Mouse (Mus musculus) small intestine, adult 2 months (tissue): ENCODE measurements at regions not wholly inside any gene's neighbourhood (a gene's known extent, or its start where the extent isn't known, plus 50 kb on each side); places are given as distances from the start of the nearest gene placed in this dataset.

Experiments
- H3K27ac ChIP-seq: fragments of 200-500 bp; 2 replicates; pipeline ENCODE4 v1.5.1; 2012; ENCODE audit warnings: low read depth, low read length, control low read depth, inconsistent platforms; ENCODE audit not compliant: insufficient read depth
- H3K27me3 ChIP-seq: fragments of 200-500 bp; 2 replicates; pipeline ENCODE4 v1.6.1; 2012; ENCODE audit warnings: mild to moderate bottlenecking, moderate library complexity, low read length, inconsistent platforms; ENCODE audit not compliant: control insufficient read depth, insufficient read depth
- H3K36me3 ChIP-seq: fragments of 200-500 bp; 2 replicates; pipeline ENCODE4 v1.6.1; 2012; ENCODE audit warnings: mild to moderate bottlenecking, low read length, control low read depth, inconsistent platforms; ENCODE audit not compliant: control insufficient read depth, insufficient read depth
- H3K4me1 ChIP-seq: fragments of 200-500 bp; 2 replicates; pipeline ENCODE4 v1.6.1; 2012; ENCODE audit warnings: low read length, inconsistent platforms, mixed read lengths; ENCODE audit not compliant: control insufficient read depth, insufficient read depth, insufficient read length
- H3K4me3 ChIP-seq: fragments of 200-500 bp; 2 replicates; pipeline ENCODE4 v1.5.1; 2012; ENCODE audit warnings: low read depth, mild to moderate bottlenecking, control low read depth, inconsistent platforms, low read length, moderate library complexity
- CTCF ChIP-seq: fragments of 200-500 bp; IDR thresholded peaks from 2 replicates; pipeline ENCODE4 v1.5.1; 2012; ENCODE audit warnings: low read depth, mild to moderate bottlenecking, control low read depth, inconsistent platforms, low read length, moderate library complexity, mixed read lengths; ENCODE audit not compliant: insufficient replicate concordance, insufficient read length; ENCODE audit errors: extremely low read depth
- POLR2A ChIP-seq: fragments of 200-500 bp; IDR thresholded peaks from 2 replicates; pipeline ENCODE4 v1.6.1; 2012; ENCODE audit warnings: low read depth, mild to moderate bottlenecking, control low read depth, inconsistent platforms, low read length, moderate library complexity
- WGBS: fragments of 180-500 bp; shearing (Covaris S2); methylation state at CpG from one replicate; pipeline ENCODE4 v1.1.7; 2018; 5-methylcytosine and 5-hydroxymethylcytosine counted together

DNA sequence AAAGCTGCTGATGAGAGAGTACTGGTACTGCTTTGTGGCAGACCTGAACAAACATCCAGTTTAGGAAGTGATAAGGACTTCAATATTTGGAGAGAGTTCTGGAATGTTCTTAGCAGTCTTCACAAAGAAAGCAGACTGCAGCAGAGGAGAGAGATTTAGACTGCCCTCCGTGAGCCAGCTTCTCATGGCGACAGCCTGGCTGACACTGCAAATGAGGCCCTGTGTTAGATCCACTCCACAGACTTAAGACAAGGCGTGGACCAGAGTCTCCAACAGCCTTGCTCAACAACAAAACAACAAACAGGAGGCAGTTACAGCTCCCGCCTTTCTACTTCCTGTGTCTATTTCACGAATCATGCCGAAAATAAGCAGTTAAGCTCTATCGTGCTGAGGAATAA, 81.9 kb downstream of the Gm21962 start:
- H3K4me3 ChIP-seq = no peak overlapping the region
- H3K4me1 ChIP-seq = no peaks in the 10 kb centered on the region
- WGBS = 48% methylated on average over 7 of the region's 7 CpGs
- no peaks in the 10 kb centered on the region for H3K36me3 ChIP-seq
- TF ChIP-seq CTCF (no peak), POLR2A (no peak)
- no peak overlapping the region for H3K27ac ChIP-seq
- H3K27me3 ChIP-seq = no peaks in the 10 kb centered on the region

- Histone ChIP-seq H3K27ac (no peak overlapping the region), H3K4me1 (no peaks in the 10 kb centered on the region), H3K27me3 (no peaks in the 10 kb centered on the region), H3K4me3 (no peak overlapping the region), H3K36me3 (no peaks in the 10 kb centered on the region)
- TF ChIP-seq CTCF (no peak), POLR2A (no peak)
- WGBS = 69% methylated on average over 5 of the region's 5 CpGs
These were observed 84.1 kb downstream of the Gm21962 start for GRCm38 (mm10) chr3:137755391-137755790.

DNA sequence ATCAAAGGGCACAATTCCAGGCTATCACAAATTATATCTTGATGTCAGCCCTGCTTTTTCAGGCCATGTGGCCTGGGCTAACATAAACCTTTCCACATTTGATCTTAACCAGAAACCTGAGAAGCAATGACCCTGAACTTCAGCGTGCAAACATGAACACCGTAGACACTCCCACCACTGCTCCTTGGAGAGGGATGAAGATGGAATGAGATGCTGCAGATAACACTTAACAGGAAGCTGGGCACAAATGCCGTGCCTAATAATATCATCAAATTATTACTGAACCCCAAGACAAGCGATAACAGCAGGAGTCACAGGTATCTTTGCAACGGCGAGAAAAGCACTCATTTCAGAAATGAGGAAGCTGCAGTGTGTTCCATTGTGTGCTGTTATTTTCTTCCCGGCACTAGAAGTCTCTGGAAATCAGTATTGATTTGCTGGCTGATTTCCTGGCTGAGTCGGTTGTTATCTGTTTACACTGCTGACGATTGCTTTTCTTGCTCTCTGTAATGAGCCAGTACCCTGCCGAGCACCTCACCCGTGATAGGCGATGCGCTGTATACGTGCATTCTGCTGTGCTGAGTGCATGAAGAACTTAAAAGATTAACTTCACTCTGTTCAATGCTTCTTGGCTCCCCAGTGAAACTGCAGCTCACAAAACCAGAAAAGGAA, 91.0 kb downstream of the Gm21962 start:
- Histone ChIP-seq H3K27me3 (no peaks in the 10 kb centered on the region), H3K27ac (no peak overlapping the region), H3K4me1 (no peaks in the 10 kb centered on the region), H3K4me3 (no peak overlapping the region), H3K36me3 (no peaks in the 10 kb centered on the region)
- TF ChIP-seq POLR2A = no peak
- TF ChIP-seq CTCF = no peak
- 17% methylated on average over 14 of the region's 14 CpGs for WGBS

DNA sequence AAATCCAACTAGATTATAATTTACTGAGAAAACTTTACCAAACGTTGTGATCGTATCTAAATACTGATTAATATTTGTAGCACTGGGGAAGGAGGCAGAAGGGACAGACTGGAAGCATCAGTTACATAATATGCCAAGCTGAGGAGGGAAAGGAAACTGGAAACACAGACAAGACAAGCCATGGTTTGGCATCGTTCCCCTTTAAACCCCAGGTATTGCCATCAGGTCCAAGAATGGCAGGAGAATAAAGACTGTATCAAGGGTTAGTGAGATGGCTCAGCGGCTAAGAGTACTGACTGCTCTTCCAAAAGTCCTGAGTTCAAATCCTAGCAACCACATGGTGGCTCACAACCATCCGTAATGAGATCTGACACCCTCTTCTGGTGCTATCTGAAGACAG, 92.1 kb downstream of the Gm21962 start:
- Histone ChIP-seq H3K27me3 (no peaks in the 10 kb centered on the region), H3K27ac (no peak overlapping the region), H3K36me3 (no peaks in the 10 kb centered on the region), H3K4me3 (no peak overlapping the region), H3K4me1 (no peaks in the 10 kb centered on the region)
- 73% methylated on average over 5 of the region's 5 CpGs for WGBS
- TF ChIP-seq CTCF (no peak), POLR2A (no peak)

GRCm38 (mm10) chr3:137768627-137769026, 95.7 kb upstream of the H2afz start:
- Histone ChIP-seq H3K4me1 (no peaks in the 10 kb centered on the region), H3K4me3 (no peak overlapping the region), H3K36me3 (no peaks in the 10 kb centered on the region), H3K27ac (no peak overlapping the region), H3K27me3 (no peaks in the 10 kb centered on the region)
- 80% methylated on average over 4 of the region's 4 CpGs for WGBS
- TF ChIP-seq CTCF = no peak
- no peak for TF ChIP-seq POLR2A

- TF ChIP-seq POLR2A (no peak), CTCF (no peak)
- Histone ChIP-seq H3K27ac (no peak overlapping the region), H3K27me3 (0 out of 2 replicates have a peak, but pooled peaks cover 5% of the 10 kb centered on the region), H3K36me3 (no peaks in the 10 kb centered on the region), H3K4me3 (no peak overlapping the region), H3K4me1 (no peaks in the 10 kb centered on the region)
- 59% methylated on average over 6 of the region's 6 CpGs for WGBS
These were observed 89.0 kb upstream of the H2afz start for GRCm38 (mm10) chr3:137775076-137775849.

DNA sequence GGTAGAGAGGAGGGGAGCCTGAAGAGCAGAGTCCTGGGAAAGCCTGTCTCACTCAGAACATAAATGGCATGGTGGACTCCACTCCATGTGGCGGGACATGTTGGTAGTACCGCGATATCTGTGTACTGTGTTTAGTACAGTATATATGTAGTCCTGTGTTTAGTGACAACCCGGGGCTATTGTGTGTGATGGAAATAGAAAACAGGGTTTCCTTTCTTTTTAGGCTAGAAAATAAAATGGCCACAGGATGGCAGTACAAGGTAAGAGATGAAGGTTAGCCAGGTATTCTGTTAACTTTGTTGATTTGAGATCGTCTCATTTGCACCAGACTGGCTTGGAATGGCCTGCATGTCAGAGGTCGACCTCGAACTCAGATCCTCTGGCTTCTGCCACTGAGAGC, 86.2 kb upstream of the H2afz start:
- Histone ChIP-seq H3K27me3 (0 out of 2 replicates have a peak, but pooled peaks cover 5% of the 10 kb centered on the region), H3K4me1 (no peaks in the 10 kb centered on the region), H3K36me3 (no peaks in the 10 kb centered on the region), H3K27ac (no peak overlapping the region), H3K4me3 (no peak overlapping the region)
- WGBS = 26% methylated on average over 7 of the region's 7 CpGs
- TF ChIP-seq CTCF (no peak), POLR2A (no peak)

- no peaks in the 10 kb centered on the region for H3K4me1 ChIP-seq
- H3K36me3 ChIP-seq = no peaks in the 10 kb centered on the region
- 0 out of 2 replicates have a peak, but pooled peaks cover 5% of the 10 kb centered on the region for H3K27me3 ChIP-seq
- no peak overlapping the region for H3K27ac ChIP-seq
- 15% methylated on average over 11 of the region's 11 CpGs for WGBS
- H3K4me3 ChIP-seq = no peak overlapping the region
- TF ChIP-seq CTCF (no peak), POLR2A (no peak)
These were observed 84.3 kb upstream of the H2afz start for GRCm38 (mm10) chr3:137780029-137780428.
